Mouse (Mus musculus) cerebellum, adult 2 months (tissue): ENCODE results near the gene Odc1. TPM values are rescaled to one million over a fixed set of nuclear protein-coding genes. Genes with fewer than 3 reads are reported as not detected.

Experiments used
- DNase-seq, 2 experiments: peaks; one replicate each; pipeline ENCODE4 v3.0.0; 2021
- H3K27ac ChIP-seq: fragments of 200-500 bp; 2 replicates; pipeline ENCODE4 v1.5.1; 2012; ENCODE audit warnings: low read length, control low read depth, inconsistent platforms; ENCODE audit not compliant: insufficient read depth
- H3K27me3 ChIP-seq: fragments of 200-500 bp; 2 replicates; pipeline ENCODE4 v1.6.1; 2012; ENCODE audit warnings: inconsistent platforms, mild to moderate bottlenecking, low read length, moderate library complexity; ENCODE audit not compliant: control insufficient read depth, insufficient read depth
- H3K4me1 ChIP-seq: fragments of 200-500 bp; 2 replicates; pipeline ENCODE4 v1.6.1; 2011; ENCODE audit warnings: low read length; ENCODE audit not compliant: control insufficient read depth, insufficient read depth
- H3K4me3 ChIP-seq: fragments of 200-500 bp; replicated peaks from 2 replicates; pipeline ENCODE3; 2011; ENCODE audit warnings: mild to moderate bottlenecking, low read depth, low read length, control low read depth; ENCODE audit not compliant: insufficient read depth
- CTCF ChIP-seq: fragments of 200-500 bp; IDR thresholded peaks from 2 replicates; pipeline ENCODE4 v1.5.1; 2011; ENCODE audit warnings: low read depth, mild to moderate bottlenecking, control low read depth, low read length, moderate library complexity, borderline replicate concordance; ENCODE audit not compliant: insufficient read depth
- POLR2A ChIP-seq: fragments of 200-500 bp; IDR thresholded peaks from 2 replicates; pipeline ENCODE4 v1.6.1; 2011; ENCODE audit warnings: low read length, control low read depth, borderline replicate concordance; ENCODE audit not compliant: insufficient read depth
- WGBS: fragments of 180-500 bp; shearing (Covaris S2); methylation state at CpG from one replicate; pipeline ENCODE4 v1.1.7; 2018; 5-methylcytosine and 5-hydroxymethylcytosine counted together
- polyA plus RNA-seq: library from polyadenylated mRNA; depleted of rRNA; stranded (reverse); fragments of >200 nt; gene quantifications from 2 replicates; pipeline ENCODE4 v1.2.3, GENCODE M21; 2012; rRNA removed

Gene Odc1
- polyA plus RNA-seq, 1 experiment, result 115 TPM

DNA sequence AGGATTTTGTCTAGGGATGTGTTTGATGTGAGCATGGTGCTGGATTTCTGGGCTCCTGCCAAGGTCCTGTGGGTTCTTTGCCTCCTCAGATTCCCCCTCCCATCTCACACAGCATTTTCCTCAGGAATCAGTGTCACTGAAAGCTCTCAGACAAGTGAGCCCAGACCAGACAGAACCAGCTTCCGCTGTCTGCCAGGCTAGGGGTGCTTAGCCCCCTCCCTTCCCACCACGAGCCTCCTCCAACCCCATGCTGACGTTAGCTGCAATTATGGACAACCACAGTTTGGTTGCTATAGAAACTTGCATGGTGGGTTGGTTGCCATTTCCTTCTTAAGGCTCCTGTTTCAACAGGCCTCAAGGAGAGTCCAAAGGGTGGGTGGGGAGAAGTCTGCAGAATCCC is 39.3 kb downstream of the Odc1 start:
- Histone ChIP-seq H3K27me3 (no peaks in the 10 kb centered on the region), H3K4me3 (no peak overlapping the region), H3K4me1 (no peaks in the 10 kb centered on the region), H3K27ac (no peak overlapping the region)
- DNase-seq, result no peak
- TF ChIP-seq CTCF, result no peak
- TF ChIP-seq POLR2A, result no peak
- WGBS, result 48% methylated on average over 3 of the region's 3 CpGs

DNA sequence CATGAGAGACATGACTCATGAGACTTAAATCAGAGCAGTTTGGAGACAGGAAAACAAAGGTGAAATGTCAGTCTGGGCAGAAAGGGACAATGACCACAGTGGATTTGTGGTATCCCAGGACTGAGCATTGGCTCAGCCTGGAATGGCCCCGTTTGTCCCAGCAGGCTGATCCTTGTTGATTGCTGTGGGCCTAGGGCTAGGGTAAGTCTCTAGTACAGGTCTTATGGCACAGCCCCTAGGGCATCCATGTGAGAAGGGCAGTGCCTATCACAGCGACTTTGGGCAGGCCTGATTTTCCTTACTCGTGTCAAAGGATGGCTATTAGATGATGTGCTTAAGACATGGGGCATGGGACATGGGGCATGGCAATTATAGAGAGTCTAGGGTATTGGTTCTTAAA is 41.4 kb downstream of the Odc1 start:
- Histone ChIP-seq H3K27ac (no peak overlapping the region), H3K27me3 (no peaks in the 10 kb centered on the region), H3K4me3 (no peak overlapping the region), H3K4me1 (no peaks in the 10 kb centered on the region)
- no peak for TF ChIP-seq POLR2A
- TF ChIP-seq CTCF, result no peak
- 87% methylated on average over 3 of the region's 3 CpGs for WGBS
- no peak for DNase-seq

DNA sequence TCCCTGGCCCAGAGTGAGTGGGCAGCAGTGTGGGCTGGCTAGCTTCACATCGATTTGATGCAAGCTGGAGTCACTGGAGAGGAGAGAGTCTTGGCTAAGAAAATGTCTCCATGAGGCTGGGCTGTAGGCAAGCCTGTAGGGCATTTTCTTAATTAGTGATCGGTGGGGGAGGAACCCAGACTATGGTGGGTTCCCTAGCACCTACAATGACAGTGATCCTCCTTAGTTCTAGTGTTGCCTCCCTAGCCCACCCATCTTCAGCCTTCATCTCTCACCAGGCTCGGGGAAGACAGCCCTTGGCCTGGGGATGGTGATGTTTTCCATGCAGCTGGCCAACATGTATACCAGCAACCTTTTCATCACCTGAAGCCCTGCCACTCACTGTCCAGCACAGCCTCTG is 43.8 kb downstream of the Odc1 start:
- TF ChIP-seq POLR2A (no peak), CTCF (no peak)
- H3K27me3 ChIP-seq, result no peaks in the 10 kb centered on the region
- H3K27ac ChIP-seq, result no peak overlapping the region
- H3K4me1 ChIP-seq, result no peaks in the 10 kb centered on the region
- whole genome bisulfite sequencing, result 82% methylated on average over 3 of the region's 3 CpGs
- no peak overlapping the region for H3K4me3 ChIP-seq
- no peak for DNase-seq

DNA sequence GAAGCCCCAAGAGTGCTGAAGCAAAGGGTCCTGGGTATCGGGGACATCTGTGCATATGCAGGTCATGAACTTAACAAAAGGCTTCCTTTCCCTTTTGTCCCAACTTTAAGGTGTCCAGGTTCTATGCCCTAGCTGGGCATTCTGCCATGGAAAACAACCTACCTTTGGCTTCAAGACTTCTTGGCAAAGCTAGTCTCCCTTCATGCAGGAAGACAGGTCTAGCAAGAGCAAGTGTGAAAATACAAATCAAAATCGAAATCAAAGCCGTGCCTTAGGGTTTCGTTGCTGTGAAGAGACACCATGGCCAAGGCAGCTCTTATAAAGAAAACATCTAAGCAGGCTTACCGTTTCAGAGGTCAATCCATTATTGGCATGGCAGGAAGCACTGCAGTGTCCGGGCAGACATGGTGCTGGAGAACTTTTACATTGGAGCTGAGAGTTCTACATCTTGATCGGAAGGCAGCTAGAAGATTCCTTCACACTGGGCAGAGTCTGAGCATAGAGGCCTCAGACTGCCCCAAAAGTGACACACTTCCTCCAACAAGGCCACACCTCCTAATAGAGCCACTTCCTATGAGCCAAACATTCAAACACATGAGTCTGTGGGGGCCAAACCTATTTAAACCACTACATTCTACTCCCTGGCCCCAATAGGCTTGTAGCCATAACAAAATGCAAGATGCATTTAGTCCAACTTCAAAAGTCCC is 44.5 kb downstream of the Odc1 start:
- no peak for TF ChIP-seq CTCF
- TF ChIP-seq POLR2A, result no peak

DNA sequence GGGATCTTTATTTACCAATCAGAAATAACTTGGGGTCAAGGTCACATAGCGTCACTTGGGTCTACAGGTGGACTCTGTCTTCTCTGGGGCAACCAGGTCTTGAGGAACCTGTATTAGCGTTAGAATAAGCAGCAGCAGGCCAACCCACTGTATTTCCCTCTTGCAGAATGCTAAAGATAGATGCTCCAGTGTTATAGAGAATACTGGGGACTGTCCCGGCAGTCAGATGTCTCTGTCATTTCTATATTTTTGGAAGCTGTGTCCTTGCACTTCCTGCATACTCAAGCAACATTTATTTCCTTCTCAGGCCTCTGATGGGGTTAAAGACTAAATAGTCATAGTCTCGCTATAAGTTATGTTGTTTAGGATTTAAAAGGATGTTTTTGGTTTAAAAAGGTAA is 46.7 kb downstream of the Odc1 start:
- no peak for TF ChIP-seq POLR2A
- no peak for TF ChIP-seq CTCF
- WGBS, result 86% methylated on average over 4 of the region's 4 CpGs
- Histone ChIP-seq H3K4me1 (no peaks in the 10 kb centered on the region), H3K27me3 (no peaks in the 10 kb centered on the region), H3K4me3 (no peak overlapping the region), H3K27ac (no peak overlapping the region)
- no peak for DNase-seq

More for the DNA sequence above, 44.5 kb downstream of the Odc1 start:
- no peak for DNase-seq
- no peak overlapping the region for H3K27ac ChIP-seq
- H3K4me3 ChIP-seq, result no peak overlapping the region
- H3K4me1 ChIP-seq, result no peaks in the 10 kb centered on the region
- 77% methylated on average over 7 of the region's 7 CpGs for WGBS
- H3K27me3 ChIP-seq, result no peaks in the 10 kb centered on the region

DNA sequence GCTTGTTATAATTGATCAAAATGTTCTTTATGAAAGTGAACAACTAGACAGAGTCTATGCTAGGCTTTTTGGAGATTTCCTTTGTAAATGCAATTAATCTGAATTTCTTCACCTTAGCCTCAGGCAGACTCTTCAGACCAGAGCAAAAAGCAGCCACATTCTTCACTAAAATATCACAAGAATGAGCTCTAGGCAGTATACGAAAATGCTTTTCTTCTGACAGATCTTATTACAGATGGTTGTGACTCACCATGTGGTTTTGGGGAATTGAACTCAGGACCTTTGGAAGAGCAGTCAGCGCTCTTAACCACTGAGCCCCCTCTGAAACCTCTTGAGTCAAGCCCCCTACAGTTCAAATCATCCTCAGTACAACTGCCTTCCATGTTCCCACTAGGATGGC is 49.4 kb downstream of the Odc1 start:
- Histone ChIP-seq H3K4me1 (no peaks in the 10 kb centered on the region), H3K4me3 (no peak overlapping the region), H3K27ac (no peak overlapping the region), H3K27me3 (no peaks in the 10 kb centered on the region)
- no peak for TF ChIP-seq POLR2A
- TF ChIP-seq CTCF, result no peak
- no peak for DNase-seq
- 94% methylated on average over 2 of the region's 2 CpGs for WGBS

DNA sequence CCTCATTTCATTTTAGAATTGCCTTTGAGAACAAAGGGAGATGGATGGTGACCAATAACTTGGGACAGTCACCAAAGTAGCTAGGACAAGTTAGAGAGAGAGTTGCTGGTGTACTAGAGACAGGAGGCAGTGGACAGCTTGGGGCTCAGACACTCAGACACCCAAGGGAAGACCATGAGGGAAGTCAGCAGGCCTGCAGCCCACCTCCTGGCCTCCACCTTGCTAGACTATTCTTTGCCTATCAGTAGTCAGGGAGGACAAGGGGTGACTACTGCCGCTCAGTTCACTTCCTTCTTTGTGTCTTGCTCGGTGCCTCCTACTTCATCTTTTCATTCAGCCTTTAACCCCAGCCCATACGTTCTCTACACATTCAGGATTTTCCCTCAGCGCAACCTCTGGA is 50.1 kb downstream of the Odc1 start:
- TF ChIP-seq CTCF (no peak), POLR2A (no peak)
- H3K27ac ChIP-seq, result no peak overlapping the region
- no peaks in the 10 kb centered on the region for H3K27me3 ChIP-seq
- no peak for DNase-seq
- H3K4me1 ChIP-seq, result no peaks in the 10 kb centered on the region
- no peak overlapping the region for H3K4me3 ChIP-seq
- 95% methylated on average over 4 of the region's 4 CpGs for WGBS

DNA sequence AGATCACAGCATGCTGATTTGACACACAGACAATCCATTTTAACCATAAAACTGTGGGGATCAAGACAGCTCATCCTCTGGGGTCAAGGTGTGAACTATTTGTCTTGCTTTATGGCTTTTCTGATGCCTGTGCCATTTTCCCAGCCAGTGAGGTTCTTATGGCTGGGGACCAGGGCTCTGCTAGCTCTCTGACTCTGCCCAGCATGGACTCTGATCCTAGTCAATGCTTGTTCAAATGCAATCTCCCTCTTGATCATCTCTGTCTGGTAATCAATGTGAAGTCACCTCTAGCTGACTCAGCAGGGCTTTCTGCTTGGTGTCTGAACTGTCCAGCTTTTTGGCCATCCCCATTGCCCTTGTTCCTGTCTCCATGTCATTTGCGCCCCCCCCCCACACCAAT is 50.6 kb downstream of the Odc1 start:
- TF ChIP-seq POLR2A (no peak), CTCF (no peak)
- H3K4me1 ChIP-seq, result no peaks in the 10 kb centered on the region
- H3K27ac ChIP-seq, result no peak overlapping the region
- 100% methylated on average over 1 of the region's 1 CpGs for WGBS
- no peak overlapping the region for H3K4me3 ChIP-seq
- no peaks in the 10 kb centered on the region for H3K27me3 ChIP-seq
- no peak for DNase-seq

Other genes with a start within 250 kb of the Odc1 start
- gene Atp6v1c2, start 215.4 kb upstream of the Odc1 start, polyA plus RNA-seq, result 0.15 and 0.16 TPM in 2 replicates
- gene Nol10, start 196.3 kb upstream of the Odc1 start, polyA plus RNA-seq, result 14.9 and 16.6 TPM in 2 replicates
- gene Hpcal1, start 146.1 kb downstream of the Odc1 start, polyA plus RNA-seq, result 544 TPM in 2 replicates